Mouse (Mus musculus): ENCODE measurements around the gene Nbeal1. TPM values are rescaled to one million over a fixed set of nuclear protein-coding genes. Genes with fewer than 3 reads are reported as not detected.
"Not testable (repeated sequence)": the region's sequence is repeated elsewhere in the genome, so short reads cannot be mapped to it uniquely, and the experiment has no call there.

The Nbeal1 gene
- 10 to 100 TPM; 15.5 to 19.0 TPM for total RNA-seq (2021)

DNA sequence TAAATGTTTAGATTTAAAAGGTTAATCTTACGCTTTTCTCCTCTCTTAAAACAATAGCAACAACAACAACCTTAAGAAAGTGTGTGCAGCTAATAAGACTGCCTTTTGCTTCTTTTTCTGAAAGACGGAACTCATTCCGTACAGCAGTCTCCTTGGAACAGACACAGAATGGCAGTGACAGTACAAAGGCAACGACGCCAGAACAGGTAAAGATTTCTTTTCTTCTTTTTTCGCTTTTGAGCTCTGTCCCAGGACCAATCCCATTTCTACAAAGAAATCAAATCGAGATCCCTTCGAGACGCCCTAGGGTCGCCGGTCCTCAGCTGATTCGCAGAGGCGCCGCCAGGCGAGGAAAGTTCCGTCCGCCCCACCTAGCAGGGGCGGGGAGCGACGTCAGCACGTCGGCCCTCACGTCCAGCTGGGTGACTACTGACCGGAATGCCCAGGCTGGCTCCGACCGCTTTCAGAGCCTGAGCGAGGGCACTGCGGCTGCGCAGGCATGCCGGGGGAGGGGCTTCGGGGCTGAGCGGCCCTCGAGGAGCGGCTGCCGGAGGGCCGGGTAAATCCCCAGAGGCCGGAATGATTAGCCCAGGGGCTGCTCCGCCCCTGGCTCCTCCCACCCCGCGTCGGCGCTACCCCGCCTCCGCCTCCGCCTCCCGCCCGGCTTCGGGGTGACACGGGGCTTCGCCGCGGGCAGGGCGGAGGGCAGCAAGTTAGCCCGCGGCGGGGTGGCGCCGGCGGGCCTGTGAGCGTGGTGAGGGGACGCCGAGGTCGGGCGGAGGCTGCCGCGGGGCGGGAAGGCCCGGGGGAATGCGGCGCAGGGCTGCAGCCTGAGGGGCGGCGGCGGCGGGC, at the start of gene Nbeal1:
Nbeal1 (plus strand) TSS at position 668 of the 852 bp plus-strand sequence.
- intact Hi-C loops (cut with DNase I) = no loop called here
- DNase-seq (ENCODE audit: extremely low spot score in 1 of 2, low spot score in 2 of 2) = peak; percentile 95 to 99

DNA sequence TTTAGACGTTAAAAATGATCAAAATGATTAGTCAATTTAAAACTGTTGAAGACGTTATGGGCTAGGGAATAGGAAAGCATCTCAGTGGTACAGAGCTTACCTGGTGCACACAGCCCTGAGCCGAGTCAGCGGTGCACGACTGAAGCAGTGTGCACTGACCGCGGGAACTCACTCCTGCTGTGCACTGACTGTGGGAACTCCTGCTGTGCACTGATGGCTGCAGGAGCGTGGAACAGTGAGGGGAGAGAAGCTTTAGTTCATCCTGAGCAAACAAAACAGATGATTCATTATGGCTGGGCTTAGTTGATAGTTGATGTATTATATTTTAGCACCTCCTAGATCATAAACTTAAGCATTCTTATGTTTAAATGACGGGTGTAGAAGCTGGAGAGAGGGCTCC, 43.1 kb upstream of the Nbeal1 start:
- intact Hi-C loops (cut with DNase I) = no loop called here
- no peak for DNase-seq (ENCODE audit: extremely low spot score in 1 of 2, low spot score in 2 of 2)

DNA sequence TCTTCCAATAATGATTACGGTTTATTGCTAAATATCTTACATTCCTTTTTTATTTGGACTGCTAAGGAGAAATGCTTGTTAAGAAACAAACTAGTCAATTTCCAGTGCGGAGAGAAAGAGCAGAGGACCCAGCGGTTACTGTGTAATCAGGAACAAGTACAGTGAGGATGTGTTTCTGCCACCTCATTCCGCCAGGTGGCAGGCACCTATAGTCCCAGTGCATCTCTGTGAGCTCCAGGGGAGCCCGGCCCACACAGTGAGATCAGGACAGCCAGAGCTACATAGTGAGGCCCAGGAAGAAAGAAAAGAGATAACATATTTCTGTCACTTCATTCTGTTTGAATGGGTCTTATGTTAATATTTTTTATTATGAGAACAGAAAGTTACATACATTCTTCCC, 27.7 kb upstream of the Nbeal1 start:
- intact Hi-C loops (cut with DNase I) = no loop called here
- DNase-seq (ENCODE audit: extremely low spot score in 1 of 2, low spot score in 2 of 2) = no peak

DNA sequence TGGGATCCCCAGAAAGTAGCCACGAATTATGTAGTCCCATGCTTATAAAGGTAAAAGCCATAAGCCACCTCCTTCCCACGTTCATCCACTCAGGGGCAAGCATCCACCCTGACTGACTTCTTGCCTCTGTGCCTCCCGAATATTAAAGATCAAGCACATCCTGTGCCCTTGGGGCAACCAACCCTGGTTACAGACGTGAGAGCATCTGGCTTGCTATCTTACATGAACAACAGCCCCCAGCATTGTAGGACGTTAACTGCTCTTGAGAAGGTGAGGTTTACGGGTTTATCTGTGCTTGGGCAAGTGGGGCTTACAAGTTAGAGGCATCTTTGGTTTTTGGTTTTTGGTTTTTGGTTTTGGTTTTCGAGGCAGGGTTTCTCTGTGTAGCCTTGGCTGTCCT, 23.7 kb upstream of the Nbeal1 start:
- DNase-seq (ENCODE audit: extremely low spot score in 1 of 2, low spot score in 2 of 2) = no peak
- intact Hi-C loops (cut with DNase I) = no loop called here

DNA sequence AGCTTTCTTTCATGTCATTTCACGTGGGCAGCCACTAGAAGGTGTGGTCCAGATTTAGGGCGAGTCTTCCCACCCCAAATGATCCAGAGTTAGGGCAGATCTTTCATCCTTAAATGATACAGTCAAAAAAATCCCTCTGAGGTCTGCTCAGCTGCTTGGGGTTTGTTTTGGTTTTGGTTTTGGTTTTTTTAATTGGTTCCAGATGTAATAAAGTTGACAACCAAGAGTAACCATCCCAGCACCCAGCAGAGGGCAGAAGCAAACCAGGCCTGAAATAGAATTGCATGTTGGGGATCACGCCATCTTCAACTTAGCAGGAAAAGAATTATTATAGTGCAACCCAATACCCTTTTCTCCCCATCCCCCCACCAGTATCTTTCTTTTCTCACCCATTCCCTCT, 22.0 kb upstream of the Nbeal1 start:
- intact Hi-C loops (cut with DNase I) = no loop called here
- peak in 1 of 2 experiments; percentile 51 for DNase-seq (ENCODE audit: extremely low spot score in 1 of 2, low spot score in 2 of 2)

DNA sequence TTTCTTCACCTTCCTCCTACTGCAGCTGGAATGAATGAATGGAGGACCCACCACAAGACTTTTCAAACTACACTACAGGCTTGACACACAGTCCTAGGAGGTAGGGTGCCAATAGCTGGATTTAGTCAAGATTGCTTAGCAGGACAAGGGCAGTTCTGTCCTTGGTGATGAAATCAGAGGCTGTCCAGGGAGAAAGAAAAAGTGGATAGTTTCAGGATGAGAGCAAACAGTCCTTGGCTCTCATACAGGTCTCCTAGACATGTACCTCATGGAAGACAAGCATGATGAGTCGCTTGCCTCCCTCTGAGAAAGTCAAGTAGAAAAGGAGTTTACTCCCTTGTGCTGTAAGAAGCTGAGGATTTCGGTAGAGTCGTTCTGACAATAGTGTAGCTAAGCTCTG, 16.7 kb upstream of the Nbeal1 start:
- DNase-seq (ENCODE audit: extremely low spot score in 1 of 2, low spot score in 2 of 2) = no peak
- intact Hi-C loops (cut with DNase I) = no loop called here

DNA sequence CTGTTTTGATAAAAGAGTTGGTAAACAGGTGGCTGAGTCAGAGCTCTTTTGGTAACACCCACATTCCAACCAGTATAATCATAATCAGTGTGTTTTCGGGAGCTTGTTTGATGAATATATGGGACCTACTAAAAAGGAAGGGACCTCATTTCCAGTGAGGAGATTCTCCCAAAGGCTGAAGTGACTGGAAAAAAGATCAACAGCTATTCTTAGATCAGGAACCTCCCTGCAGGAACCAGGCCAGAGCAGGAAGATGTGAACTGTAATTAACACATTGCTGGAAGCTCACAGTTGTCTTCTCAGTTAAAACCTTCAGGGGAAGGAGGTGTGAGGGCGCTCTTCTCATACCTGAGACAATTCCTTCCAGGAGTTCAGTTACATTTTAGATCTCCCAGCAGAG, 10.8 kb upstream of the Nbeal1 start:
- no peak for DNase-seq (ENCODE audit: extremely low spot score in 1 of 2, low spot score in 2 of 2)
- intact Hi-C loops (cut with DNase I) = no loop called here

DNA sequence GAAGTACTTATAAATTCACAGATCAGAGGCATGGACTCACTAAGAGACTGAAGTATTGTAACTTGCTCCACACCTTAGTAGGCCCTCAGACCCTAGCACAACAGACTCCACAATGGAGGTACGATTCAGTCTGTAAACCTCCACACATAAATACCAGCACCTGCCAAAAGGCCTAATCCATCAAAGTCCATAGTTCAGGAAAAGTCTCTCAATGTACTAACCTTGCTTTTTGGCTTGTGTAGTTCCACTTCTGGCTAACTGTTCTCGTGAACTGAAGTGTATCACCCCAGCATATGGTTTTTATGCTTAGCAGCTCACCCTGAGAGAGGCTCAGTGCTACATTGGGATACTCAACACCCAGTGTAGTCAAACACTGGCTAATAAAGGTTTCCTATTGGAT, 10.1 kb upstream of the Nbeal1 start:
- intact Hi-C loops (cut with DNase I) = no loop called here
- no peak for DNase-seq (ENCODE audit: extremely low spot score in 1 of 2, low spot score in 2 of 2)

DNA sequence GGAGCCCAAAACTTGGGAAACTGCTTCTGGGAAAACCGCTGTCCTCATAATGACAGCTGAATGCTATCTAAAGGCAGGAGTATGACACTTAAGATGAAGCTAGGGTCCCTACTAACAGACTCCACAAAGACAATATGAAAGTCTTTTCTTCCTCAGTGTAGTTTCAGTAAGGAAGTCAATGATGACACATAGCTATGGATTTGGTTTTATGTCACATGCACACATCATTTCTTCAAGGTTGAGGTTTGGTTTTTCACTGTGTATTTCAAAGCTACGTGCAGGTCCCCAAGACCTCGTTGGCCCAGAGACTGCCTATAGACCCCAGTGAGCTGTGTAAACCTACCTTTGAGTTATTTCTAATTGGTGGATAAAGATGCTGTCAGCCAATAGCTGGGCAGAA, 7.3 kb upstream of the Nbeal1 start:
- no peak for DNase-seq (ENCODE audit: extremely low spot score in 1 of 2, low spot score in 2 of 2)
- intact Hi-C loops (cut with DNase I) = no loop called here

DNA sequence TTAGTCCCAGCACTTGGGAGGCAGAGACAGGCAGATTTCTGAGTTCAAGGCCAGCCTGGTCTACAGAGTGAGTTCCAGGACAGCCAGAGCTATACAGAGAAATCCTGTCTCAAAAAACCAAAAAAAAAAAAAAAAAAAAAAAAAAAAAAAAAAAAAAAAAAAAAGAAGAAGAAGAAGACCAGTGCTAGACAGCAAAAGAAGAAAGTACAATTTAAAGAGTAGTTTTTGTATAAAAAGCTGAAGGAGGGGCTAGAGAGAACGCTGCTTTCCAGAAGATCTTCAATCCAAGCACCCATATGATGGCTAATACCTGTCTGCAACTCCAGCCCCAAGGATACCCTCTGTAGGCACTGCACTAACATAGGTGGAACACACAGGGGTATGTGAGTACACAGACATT, 2.6 kb upstream of the Nbeal1 start:
- DNase-seq (ENCODE audit: extremely low spot score in 1 of 2, low spot score in 2 of 2); intact Hi-C loops (cut with DNase I): not testable (repeated sequence)

DNA sequence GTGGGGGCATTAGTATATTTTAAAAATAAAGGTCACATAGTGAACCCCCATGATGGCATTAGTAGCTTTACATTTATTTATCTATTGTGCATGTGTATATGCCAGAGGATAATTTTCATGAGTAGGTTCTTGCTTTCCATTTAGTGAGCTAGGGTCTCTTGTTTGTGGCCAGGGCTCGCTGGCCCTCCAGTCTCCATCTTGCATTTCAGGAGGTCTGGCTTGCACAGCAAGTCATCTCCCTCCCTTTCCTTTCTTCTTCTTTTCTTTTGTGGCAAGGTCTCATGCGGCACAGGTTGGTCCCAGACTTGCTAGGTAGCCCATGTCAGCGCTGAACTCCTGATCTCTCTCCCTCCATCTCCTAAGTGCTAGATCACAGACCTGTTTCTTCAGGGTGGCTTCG, 1.0 kb upstream of the Nbeal1 start:
- DNase-seq (ENCODE audit: extremely low spot score in 1 of 2, low spot score in 2 of 2) = no peak
- intact Hi-C loops (cut with DNase I) = no loop called here

DNA sequence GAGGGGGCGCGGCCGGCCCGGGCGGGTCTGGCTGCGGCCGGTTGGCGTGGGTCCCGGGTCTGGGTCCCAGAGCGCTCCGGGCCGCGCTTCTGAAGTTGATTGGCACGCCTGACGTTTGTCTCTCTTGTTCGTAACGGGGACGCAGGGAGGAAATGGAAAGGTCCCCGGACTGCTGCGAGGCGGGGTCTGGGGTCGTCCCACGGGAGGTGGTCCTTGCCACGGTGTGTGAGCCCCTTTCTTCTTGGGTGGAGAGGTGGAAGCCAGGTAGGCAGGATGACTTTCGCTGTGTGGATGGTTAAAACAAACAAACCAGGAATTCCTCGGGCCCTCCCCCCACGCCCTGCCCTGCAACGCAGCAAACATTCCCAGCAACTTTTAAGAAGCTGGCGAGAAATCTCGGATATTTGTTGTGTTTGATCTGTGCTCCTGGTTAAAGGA, 404 bp downstream of the Nbeal1 start:
- intact Hi-C loops (cut with DNase I) = no loop called here
- no peak for DNase-seq (ENCODE audit: extremely low spot score in 1 of 2, low spot score in 2 of 2)

DNA sequence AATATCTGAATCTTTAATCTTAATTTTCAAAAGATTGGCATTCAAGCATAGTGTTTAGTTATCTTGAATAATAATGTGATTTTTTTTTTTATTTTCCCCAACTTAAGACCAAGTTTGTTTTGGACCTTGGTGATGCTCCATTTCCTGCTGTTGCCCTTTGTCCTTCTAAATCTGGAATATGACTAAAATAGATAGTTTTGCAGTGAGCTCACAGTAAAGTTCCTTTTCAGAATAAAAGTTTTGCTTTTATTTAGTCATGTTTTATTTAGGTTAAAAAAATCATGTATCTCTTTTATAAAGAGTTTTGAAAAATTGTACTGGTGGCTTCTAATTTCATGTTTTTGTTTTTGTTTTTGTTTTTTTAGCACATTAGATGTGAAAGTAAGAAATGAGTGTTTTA, 8.1 kb downstream of the Nbeal1 start:
- intact Hi-C loops (cut with DNase I) = no loop called here
- DNase-seq (ENCODE audit: extremely low spot score in 1 of 2, low spot score in 2 of 2) = no peak

DNA sequence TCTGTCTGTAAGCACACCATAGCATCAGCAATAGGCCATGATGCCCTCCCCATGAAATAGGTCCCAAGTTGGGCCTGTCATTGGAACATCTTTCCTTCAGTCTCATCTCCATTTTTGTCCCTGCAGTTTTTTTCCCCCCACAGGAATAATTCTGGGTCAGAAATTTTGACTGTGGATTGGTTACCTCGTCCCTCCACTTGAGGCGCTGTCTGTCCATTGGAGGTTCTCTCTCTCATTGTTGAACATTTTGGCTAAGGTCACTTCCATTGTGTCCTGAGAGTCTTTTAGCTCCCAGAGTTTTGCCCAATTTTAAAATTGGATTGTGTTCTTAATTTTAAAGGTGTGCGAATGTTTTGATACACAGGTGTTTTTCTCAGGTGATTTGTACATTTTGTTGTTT, 16.4 kb downstream of the Nbeal1 start:
- no peak for DNase-seq (ENCODE audit: extremely low spot score in 1 of 2, low spot score in 2 of 2)
- intact Hi-C loops (cut with DNase I) = no loop called here

DNA sequence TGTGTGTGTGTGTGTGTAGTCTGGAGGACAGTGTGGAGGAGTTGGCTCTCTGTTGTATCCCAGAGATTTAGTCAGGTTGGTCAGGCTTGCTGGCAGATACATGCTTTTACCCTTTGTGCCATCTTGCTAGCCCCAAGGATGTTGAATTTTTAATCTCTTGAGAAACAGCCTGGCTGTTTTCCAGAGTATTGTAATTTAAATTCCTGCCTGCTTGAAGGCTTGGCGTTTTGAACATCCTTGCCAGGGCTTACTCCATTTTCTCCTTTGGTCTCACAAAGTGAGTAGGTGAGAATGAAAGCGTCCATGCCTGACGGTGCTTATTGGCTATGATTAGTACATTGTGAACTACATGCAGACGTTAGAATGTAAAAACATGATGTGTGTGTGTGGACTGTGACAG, 18.6 kb downstream of the Nbeal1 start:
- intact Hi-C loops (cut with DNase I) = no loop called here
- DNase-seq (ENCODE audit: extremely low spot score in 1 of 2, low spot score in 2 of 2) = no peak

DNA sequence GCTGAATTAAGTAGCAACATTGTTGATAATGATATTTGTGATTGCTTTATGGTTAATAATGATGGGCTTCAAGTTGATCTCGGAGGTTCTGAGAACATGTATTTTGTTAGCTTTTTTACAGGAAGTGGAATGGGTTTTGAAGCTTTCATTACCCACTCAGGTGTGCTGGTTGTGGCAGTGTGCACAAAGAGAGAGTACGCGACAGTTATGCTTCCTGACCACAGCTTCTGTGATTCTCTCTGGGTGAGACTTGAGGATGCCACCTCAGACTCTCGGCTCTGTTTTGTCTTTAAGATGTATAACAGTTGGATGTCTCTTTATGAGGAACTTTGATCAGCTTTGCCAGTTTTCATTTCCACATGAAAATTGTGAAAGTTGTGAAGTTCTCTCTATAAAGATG, 55.9 kb downstream of the Nbeal1 start:
- no peak for DNase-seq (ENCODE audit: extremely low spot score in 1 of 2, low spot score in 2 of 2)
- intact Hi-C loops (cut with DNase I) = no loop called here

DNA sequence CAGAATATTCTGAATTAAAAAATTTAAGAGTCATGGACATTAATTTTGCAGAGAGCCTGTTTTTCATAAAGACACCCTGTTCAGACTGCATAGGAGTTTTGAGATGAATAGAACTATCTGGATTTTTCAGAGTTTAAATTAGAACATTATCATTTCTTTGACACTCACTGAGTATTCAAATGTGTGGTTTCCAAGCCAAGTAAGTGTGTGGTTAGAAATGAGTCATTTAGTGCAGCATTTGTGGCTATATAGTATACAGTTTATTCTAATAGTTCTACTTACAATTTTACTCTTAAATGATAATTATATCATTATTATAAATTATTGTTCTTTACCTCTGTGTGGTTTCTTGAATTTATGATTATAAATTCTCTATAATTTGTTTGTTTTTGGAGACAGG, 60.0 kb downstream of the Nbeal1 start:
- intact Hi-C loops (cut with DNase I) = no loop called here
- no peak for DNase-seq (ENCODE audit: extremely low spot score in 1 of 2, low spot score in 2 of 2)

DNA sequence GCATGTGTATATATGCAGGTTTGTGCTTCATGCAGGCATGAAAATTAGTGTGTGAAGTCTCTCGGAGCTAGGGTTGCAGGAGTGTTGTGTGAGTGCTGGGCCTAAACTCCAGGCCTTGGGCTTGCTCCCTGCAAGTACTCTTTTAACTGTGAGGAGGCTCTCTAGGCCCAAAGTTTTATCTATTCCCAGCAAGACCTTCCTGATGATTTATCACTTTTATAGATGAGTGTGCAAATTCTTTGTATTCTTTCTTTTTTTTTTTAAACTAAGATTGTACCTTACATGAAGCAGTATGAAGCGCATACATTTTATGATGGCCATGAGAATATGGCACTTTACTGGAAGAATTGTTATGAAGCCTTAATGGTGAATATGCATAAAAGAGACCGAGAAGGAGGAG, 87.7 kb downstream of the Nbeal1 start:
- no peak for DNase-seq (ENCODE audit: extremely low spot score in 1 of 2, low spot score in 2 of 2)
- intact Hi-C loops (cut with DNase I) = no loop called here

DNA sequence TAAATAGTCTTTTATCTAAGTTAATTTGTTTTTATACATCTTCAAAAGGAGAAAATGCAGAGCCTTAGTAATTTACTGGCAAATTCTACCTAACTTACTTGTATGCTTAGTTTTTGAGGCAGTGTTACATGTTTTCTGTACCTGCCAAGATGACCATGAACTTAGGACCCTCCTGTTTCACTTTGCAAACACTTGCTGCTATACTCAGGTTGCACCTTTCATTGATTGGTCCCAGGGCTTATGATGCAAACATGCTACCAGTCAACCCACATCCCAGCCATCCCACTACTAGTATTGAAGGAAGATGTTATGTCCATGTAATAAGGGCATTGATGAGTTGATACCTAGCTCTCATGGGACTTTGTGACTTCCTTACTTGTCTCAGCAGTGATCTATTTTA, 88.9 kb downstream of the Nbeal1 start:
- intact Hi-C loops (cut with DNase I) = no loop called here
- no peak for DNase-seq (ENCODE audit: extremely low spot score in 1 of 2, low spot score in 2 of 2)

DNA sequence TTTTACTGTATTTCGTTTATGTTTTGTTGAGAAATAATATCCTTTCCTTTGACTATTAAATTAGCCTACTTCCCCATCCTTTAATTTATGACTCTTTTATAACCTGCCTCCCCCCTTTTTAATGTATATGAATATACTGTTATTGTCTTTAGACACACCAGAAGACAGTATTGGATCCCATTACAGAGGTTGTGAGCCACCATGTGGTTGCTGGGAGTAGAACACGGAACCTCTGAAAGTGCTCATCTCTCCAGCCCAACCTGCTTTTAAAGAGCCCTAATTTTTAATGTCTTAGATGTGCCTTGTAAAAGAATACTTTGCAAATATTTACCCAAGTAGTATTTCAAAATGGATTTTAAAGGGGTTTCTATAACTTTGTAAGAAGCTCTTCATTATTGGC, 92.1 kb downstream of the Nbeal1 start:
- no peak for DNase-seq (ENCODE audit: extremely low spot score in 1 of 2, low spot score in 2 of 2)
- intact Hi-C loops (cut with DNase I) = no loop called here

DNA sequence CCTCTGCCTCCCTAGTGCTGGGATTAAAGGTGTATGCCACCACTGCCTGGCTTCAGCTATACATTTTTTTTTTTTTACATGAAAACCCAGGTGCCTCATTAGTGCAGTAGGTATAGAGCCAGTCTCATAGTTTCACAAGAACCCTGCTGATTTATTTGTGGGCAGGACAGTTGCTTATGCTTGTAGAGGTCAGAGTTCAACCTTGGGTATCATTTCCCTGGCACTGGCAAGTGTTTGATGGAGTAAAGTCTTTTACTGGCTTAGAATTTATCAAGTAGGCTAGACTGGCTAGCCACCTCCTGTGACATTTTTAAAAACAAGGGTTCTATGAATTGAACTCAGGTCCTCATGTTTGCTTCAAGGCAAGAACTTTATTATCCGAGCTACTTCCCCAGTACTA, 113.5 kb downstream of the Nbeal1 start:
- DNase-seq (ENCODE audit: extremely low spot score in 1 of 2, low spot score in 2 of 2) = no peak
- intact Hi-C loops (cut with DNase I) = no loop called here

Data from left cerebral cortex, postnatal 10 days (tissue).